Mouse (Mus musculus) small intestine, adult 2 months (tissue): ENCODE results near the gene Ptprd.

Experiments used
- CTCF ChIP-seq: fragments of 200-500 bp; IDR thresholded peaks from 2 replicates; pipeline ENCODE4 v1.5.1; 2012; ENCODE audit warnings: low read depth, mild to moderate bottlenecking, control low read depth, inconsistent platforms, low read length, moderate library complexity, mixed read lengths; ENCODE audit not compliant: insufficient replicate concordance, insufficient read length; ENCODE audit errors: extremely low read depth
- POLR2A ChIP-seq: fragments of 200-500 bp; IDR thresholded peaks from 2 replicates; pipeline ENCODE4 v1.6.1; 2012; ENCODE audit warnings: low read depth, mild to moderate bottlenecking, control low read depth, inconsistent platforms, low read length, moderate library complexity

- TF ChIP-seq CTCF (no peak), POLR2A (no peak)
Measured at GRCm38 (mm10) chr4:75973322-75973721, 2238.4 kb downstream of the Ptprd start.
